Mouse (Mus musculus) liver, postnatal 0 days (tissue): ENCODE data around the gene Igfbpl1.

Experiments used
- CTCF ChIP-seq: sonication (generic); IDR thresholded peaks from 2 replicates; pipeline ENCODE4 v1.5.1; 2016; ENCODE audit warnings: antibody characterized with exemption, low read depth
- EP300 ChIP-seq: IDR thresholded peaks from 2 replicates; pipeline ENCODE4 v1.6.1; 2016; ENCODE audit warnings: antibody characterized with exemption, low read depth, mild to moderate bottlenecking

DNA sequence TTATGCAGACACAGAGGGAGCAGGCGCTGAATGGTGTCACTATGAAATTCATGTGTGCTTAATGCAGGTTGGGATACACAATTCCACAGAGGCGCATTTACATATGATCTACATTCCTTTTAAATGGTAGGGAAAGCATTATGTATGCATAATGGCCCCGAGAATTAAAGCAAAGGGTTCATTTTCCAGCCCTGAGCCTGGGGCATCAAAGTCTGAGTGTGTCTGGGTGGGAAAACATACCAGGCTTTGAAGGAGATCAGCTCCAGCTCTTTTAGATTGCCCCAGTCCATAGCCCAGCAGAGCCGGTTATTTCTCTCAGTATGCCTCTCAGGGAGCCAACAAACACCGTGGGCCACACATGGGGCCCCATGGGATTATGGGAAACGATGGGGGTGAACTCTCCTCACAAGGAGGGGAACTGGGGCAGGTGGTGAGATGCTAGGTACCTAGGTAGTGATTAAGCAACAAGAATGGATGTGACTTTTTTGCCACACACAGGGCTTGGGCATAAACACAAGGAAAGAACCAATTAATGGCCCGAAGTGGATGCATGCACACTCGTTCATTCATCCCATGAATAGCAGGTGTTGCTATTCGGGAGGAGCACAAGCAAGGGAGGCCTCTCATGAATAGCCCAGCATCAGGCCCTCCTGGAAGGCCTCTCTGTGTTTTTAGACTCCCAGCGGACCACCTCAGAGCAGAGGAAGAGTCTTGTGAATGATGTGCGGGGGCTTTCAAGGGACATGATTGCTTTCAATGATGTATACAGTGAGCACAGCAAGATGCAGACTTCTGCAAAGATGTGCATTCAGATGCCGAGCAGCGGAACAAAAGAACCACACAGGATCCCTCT is 3.4 kb upstream of the Igfbpl1 start:
- TF ChIP-seq CTCF = no peak
- no peak for TF ChIP-seq EP300
